Mouse (Mus musculus): ENCODE data around the gene Mapk12. TPM values are rescaled to one million over a fixed set of nuclear protein-coding genes. Genes with fewer than 3 reads are reported as not detected.

Mapk12 gene
- polyA plus RNA-seq, 1 experiment = not detected

GRCm38 (mm10) chr15:89128382-89129350 is 11.8 kb downstream of the Mapk12 start, which contains the start of gene Hdac10:
Gene Hdac10, minus strand, starts transcription at chr15:89128700.
- TF ChIP-seq CTCF (IDR thresholded peaks at IDR 0.05; ENCODE audit: low read depth, low read length) (peak; percentile 98), POLR2A (IDR thresholded peaks at IDR 0.05; ENCODE audit: borderline replicate concordance, low read depth, low read length) (no peak)

GRCm38 (mm10) chr15:89127364-89127940 is 13.1 kb downstream of the Mapk12 start:
- TF ChIP-seq POLR2A (IDR thresholded peaks at IDR 0.05; ENCODE audit: borderline replicate concordance, low read depth, low read length) (no peak), CTCF (IDR thresholded peaks at IDR 0.05; ENCODE audit: low read depth, low read length) (no peak)
- peak overlapping the region; percentile 92 for H3K4me3 ChIP-seq (ENCODE audit: insufficient read depth, low read length)
- peaks cover 20% of the 10 kb centered on the region for H3K4me1 ChIP-seq (ENCODE audit: control insufficient read depth, insufficient read depth, low read length)
- no peak overlapping the region for H3K27ac ChIP-seq (ENCODE audit: insufficient read depth, low read depth, low read length)

More at GRCm38 (mm10) chr15:89128382-89129350, 11.8 kb downstream of the Mapk12 start, which contains the start of gene Hdac10:
- Histone ChIP-seq H3K27ac (ENCODE audit: insufficient read depth, low read depth, low read length) (peak within 1 kb of the TSS; percentile 61), H3K4me1 (ENCODE audit: control insufficient read depth, insufficient read depth, low read length) (peaks cover 20% of the 10 kb centered on the region), H3K4me3 (ENCODE audit: insufficient read depth, low read length) (peak within 1 kb of the TSS; percentile 92)

DNA sequence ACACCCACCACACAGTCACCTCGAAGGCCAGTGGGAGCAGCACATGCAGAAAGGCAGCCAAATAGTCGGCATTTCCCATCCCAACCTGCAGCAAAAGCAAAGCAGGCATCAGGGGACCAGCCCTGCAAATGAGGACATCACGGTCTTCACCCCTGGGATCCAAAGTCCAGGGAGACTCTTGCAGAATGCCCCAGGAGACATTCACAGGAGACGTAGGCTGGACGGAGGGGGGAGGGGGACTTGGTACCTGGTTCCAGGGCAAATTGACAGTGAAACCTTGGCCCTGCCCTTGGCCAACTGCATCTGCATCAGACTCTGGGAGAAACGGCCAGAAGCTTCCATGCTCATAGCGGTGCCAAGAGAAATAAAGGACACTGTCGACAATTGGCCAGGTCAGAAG is 13.9 kb downstream of the Mapk12 start:
- H3K4me1 ChIP-seq (ENCODE audit: control insufficient read depth, insufficient read depth, low read length) = peaks cover 23% of the 10 kb centered on the region
- H3K27ac ChIP-seq (ENCODE audit: insufficient read depth, low read depth, low read length) = no peak overlapping the region
- TF ChIP-seq POLR2A (IDR thresholded peaks at IDR 0.05; ENCODE audit: borderline replicate concordance, low read depth, low read length) = no peak
- TF ChIP-seq CTCF (IDR thresholded peaks at IDR 0.05; ENCODE audit: low read depth, low read length) = no peak
- H3K4me3 ChIP-seq (ENCODE audit: insufficient read depth, low read length) = no peak overlapping the region

- Histone ChIP-seq H3K4me1 (ENCODE audit: control insufficient read depth, insufficient read depth, low read length) (peaks cover 13% of the 10 kb centered on the region), H3K4me3 (ENCODE audit: insufficient read depth, low read length) (no peak overlapping the region), H3K27ac (ENCODE audit: insufficient read depth, low read depth, low read length) (no peak overlapping the region)
- TF ChIP-seq POLR2A (IDR thresholded peaks at IDR 0.05; ENCODE audit: borderline replicate concordance, low read depth, low read length) = no peak
Measured at GRCm38 (mm10) chr15:89125351-89125750, 15.2 kb downstream of the Mapk12 start.

DNA sequence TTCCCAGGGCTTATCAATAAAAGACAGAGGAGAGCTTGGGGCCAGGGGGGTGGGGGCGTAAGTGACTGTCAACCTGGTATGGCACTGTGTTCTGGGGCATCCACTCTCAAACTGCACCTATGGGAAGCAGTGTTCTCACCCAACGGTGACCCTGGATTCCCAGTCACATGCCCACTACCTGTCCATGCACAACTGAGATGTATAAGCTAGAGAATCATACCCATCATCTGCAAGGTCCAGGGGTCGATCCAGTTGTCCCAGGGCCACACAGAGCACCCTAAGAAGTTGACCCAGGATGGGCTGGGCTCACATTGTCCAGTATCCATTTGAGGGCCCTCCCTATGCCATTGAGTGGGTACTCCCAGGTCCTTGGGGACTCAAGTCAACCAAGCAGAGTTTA is 16.2 kb downstream of the Mapk12 start:
- TF ChIP-seq CTCF (IDR thresholded peaks at IDR 0.05; ENCODE audit: low read depth, low read length) (no peak), POLR2A (IDR thresholded peaks at IDR 0.05; ENCODE audit: borderline replicate concordance, low read depth, low read length) (no peak)
- peaks cover 13% of the 10 kb centered on the region for H3K4me1 ChIP-seq (ENCODE audit: control insufficient read depth, insufficient read depth, low read length)

GRCm38 (mm10) chr15:89123595-89123994 is 16.9 kb downstream of the Mapk12 start:
- Histone ChIP-seq H3K27ac (ENCODE audit: insufficient read depth, low read depth, low read length) (no peak overlapping the region), H3K4me1 (ENCODE audit: control insufficient read depth, insufficient read depth, low read length) (peaks cover 10% of the 10 kb centered on the region), H3K4me3 (ENCODE audit: insufficient read depth, low read length) (no peak overlapping the region)
- TF ChIP-seq POLR2A (IDR thresholded peaks at IDR 0.05; ENCODE audit: borderline replicate concordance, low read depth, low read length) (no peak), CTCF (IDR thresholded peaks at IDR 0.05; ENCODE audit: low read depth, low read length) (no peak)

More for the DNA sequence above, 16.2 kb downstream of the Mapk12 start:
- Histone ChIP-seq H3K4me3 (ENCODE audit: insufficient read depth, low read length) (no peak overlapping the region), H3K27ac (ENCODE audit: insufficient read depth, low read depth, low read length) (no peak overlapping the region)

- peaks cover 10% of the 10 kb centered on the region for H3K4me1 ChIP-seq (ENCODE audit: control insufficient read depth, insufficient read depth, low read length)
- TF ChIP-seq CTCF (IDR thresholded peaks at IDR 0.05; ENCODE audit: low read depth, low read length) (no peak), POLR2A (IDR thresholded peaks at IDR 0.05; ENCODE audit: borderline replicate concordance, low read depth, low read length) (0 out of 2 replicates have a peak, but pooled peaks have one; percentile 60)
- H3K27ac ChIP-seq (ENCODE audit: insufficient read depth, low read depth, low read length) = no peak within 1 kb of the TSS
- H3K4me3 ChIP-seq (ENCODE audit: insufficient read depth, low read length) = peak within 1 kb of the TSS; percentile 76
Measured at GRCm38 (mm10) chr15:89122649-89123366, 17.7 kb downstream of the Mapk12 start, which contains the start of gene Tubgcp6. Gene Tubgcp6, minus strand, starts transcription at chr15:89123112.

GRCm38 (mm10) chr15:89118007-89118406 is 22.5 kb downstream of the Mapk12 start:
- Histone ChIP-seq H3K4me3 (ENCODE audit: insufficient read depth, low read length) (no peak overlapping the region), H3K27ac (ENCODE audit: insufficient read depth, low read depth, low read length) (no peak overlapping the region), H3K4me1 (ENCODE audit: control insufficient read depth, insufficient read depth, low read length) (peaks cover 5% of the 10 kb centered on the region; the same call in 1 of the 2 replicates)
- TF ChIP-seq POLR2A (IDR thresholded peaks at IDR 0.05; ENCODE audit: borderline replicate concordance, low read depth, low read length) (no peak), CTCF (IDR thresholded peaks at IDR 0.05; ENCODE audit: low read depth, low read length) (no peak)

GRCm38 (mm10) chr15:89110147-89110546 is 30.4 kb downstream of the Mapk12 start:
- H3K27ac ChIP-seq (ENCODE audit: insufficient read depth, low read depth, low read length) = no peak overlapping the region
- TF ChIP-seq CTCF (IDR thresholded peaks at IDR 0.05; ENCODE audit: low read depth, low read length) (no peak), POLR2A (IDR thresholded peaks at IDR 0.05; ENCODE audit: borderline replicate concordance, low read depth, low read length) (no peak)

More at GRCm38 (mm10) chr15:89110147-89110546, 30.4 kb downstream of the Mapk12 start:
- no peak overlapping the region for H3K4me3 ChIP-seq (ENCODE audit: insufficient read depth, low read length)
- H3K4me1 ChIP-seq (ENCODE audit: control insufficient read depth, insufficient read depth, low read length) = no peaks in the 10 kb centered on the region

All from bone marrow macrophage, adult 2 months (primary cell).